Mouse (Mus musculus): ENCODE results near the gene Tpx2.
A peak's percentile ranks its signal among the peaks of the same experiment; 100 is the strongest.

The Tpx2 gene

DNA sequence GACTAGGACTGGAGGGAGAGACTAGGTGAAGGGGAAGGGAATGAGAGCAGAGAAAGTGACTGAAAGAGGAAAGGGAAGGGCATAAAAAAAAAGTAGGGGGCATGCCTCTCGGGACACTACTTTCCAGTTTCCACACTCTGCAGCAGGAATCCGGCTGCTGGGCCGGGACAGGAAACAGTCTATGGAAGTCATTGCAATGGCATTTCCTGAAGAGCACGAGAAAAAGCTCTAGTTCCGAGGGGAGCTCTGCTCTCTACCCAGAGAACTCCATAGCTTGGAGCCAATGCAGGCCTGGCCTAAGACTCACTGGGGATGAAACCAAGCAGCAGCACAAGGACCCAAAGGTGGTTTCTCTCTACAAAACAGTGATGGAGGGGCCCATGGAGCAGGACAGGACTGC lies 26.7 kb upstream of the Tpx2 start:
- DNase-seq = no peak

GRCm38 (mm10) chr2:152821566-152821965 lies 26.2 kb upstream of the Tpx2 start:
- DNase-seq = no peak

GRCm38 (mm10) chr2:152823770-152824169 lies 24.0 kb upstream of the Tpx2 start:
- no peak for DNase-seq

DNA sequence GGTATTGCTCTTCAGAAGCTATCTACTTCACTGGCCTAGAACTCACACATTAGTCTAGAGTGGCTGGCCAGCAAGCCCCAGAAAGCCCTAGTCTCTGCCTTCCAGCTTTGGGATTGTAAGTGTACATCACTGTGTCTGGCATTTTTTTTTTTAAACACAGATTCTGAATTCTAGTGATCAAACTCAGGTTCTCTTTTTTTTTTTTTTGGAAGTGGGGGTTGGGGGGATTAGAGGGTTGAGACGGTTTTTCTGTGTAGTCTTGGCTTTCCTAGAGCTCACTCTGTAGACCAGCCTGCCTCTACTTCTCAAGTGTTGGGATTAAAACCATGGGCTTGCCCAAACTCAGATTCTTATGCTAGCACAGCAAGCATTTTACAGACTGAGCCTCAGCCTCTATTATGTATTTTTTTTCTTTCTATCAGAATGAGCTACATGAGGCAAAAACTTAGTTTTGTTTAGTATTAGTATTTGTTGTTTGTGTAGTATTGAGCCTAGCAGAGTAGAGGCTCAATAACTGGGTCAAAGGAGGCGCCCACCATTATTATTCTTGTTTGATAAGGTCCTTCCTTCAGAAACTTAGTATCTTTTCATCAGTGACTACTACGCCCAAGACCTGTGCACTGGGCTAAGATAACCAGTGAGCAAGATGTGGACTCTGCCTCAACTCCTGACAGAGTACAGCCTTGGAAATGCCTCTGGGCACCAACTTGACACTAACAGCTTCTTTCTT lies 23.2 kb upstream of the Tpx2 start:
- no peak for DNase-seq

DNA sequence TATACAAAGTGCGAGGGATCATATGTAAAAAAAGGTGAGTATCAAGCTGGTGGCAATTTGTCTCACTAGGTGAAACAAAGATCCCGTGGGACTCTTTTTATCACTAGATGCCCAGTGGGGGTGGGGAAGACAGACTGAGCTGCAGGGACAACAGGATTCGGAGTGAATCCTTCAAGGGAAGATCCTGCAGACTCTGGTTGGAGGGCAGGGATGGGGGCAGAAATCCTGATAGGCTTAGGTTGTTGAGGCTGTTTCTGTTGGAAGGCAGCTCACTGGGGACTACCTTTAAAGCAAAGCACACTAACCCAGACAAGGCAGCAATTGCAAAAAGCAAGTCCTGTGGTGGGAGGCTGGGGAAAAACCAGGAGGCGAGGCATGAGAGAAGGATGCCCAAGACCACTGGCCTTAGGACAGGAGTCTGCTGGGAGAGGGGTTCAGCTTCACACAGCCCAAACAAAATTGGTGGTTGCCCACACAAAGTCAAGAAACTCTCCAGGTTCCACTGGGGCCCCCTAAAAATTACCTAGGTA lies 22.5 kb upstream of the Tpx2 start:
- no peak for DNase-seq

DNA sequence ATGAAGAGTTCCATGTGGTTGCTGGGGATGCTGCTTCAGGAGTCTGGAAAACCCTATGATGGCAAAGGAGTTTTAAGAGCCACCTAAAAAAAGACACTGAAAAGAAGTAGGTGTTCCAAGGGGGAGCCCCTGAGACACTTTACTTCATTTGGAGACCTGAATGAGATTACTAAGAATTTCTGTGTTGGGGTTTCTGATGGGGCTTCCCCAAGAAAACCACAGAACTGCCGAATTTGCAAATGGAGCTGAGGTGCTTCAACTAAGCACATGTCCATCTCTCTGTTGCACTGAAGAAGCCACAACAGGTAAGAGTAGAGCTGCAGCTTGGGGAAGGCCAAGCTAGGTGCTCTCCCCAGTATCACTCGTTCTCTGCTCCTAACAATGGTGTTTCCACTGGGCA lies 22.1 kb upstream of the Tpx2 start:
- DNase-seq = peak in 1 of 2 experiments; percentile 28

DNA sequence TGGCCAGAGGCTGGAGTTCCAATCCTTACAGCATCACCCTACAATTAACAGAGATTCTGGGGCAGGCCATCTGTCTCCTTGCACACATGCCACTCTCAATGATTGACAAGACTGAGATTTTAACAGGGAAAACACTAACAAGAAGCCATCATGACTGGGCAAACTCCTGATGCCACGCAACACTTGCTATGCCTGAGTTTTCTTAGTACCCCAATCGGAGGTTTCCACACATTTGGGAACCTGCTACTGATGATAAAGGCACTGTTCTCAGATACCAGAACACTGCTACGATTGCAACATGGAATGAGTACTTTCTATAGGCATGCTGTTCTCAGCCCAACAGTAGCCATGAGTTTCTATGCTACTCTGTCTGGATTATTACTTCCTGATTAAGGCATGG lies 21.3 kb upstream of the Tpx2 start:
- no peak for DNase-seq

GRCm38 (mm10) chr2:152827321-152828010 lies 20.3 kb upstream of the Tpx2 start:
- no peak for DNase-seq

DNA sequence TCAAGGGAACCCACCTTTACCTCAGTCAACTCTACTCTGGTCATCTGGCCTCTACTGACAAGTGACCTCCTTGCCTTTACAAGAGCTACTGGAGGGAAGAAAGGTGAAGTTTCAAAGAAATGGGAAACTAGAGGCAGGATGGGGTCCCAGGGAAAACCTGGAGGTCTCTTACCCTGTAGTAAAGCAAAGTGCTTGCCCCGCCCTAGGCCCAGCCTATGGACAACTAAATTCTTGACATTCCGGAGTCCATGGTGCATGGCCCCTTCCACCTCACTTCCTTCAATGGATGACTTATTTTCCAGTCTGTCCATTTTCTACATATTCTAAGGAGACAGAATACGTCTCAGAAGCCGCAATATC lies 19.8 kb upstream of the Tpx2 start:
- DNase-seq = no peak

DNA sequence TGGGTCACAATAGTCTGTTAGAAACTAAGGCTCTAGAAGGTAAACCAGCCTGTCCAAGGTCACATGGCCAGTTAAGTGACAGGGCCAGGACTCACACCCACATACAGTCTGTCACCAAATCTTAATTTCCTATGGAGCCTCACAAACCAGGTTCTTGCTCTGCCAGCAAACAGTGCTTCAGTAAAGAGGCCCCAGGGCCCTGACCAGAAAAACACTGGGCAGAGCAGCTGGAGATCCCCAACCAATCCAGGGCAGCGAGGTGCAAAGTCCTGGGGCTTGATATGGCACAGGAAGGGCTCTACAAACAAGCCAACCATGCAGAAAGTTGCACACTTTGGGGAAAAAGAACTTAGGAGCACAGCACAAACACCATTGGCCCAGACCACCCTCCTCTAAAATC lies 19.2 kb upstream of the Tpx2 start:
- no peak for DNase-seq

DNA sequence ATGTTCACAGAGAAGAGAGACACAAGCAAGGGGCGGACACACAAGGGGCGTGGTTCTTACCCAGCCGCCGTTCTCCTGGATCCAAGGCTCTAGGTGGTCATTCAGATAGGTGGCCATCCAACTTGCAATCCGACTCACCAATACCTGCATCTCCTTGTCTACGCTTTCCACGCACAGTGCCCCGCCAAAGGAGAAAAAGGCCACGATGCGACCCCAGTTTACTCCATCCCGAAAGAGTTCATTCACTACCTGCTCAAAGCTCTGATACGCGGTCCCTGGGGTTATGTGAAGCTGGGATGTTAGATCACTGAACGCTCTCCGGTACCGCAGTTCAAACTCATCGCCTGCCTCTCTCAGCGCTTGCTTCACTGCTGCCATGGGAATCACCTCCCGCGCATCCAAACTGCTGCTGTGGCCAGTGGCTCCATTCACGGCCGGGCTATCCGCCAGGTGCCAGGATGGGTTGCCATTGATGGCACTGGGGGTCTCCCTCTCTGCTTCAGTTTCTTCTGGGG lies 18.3 kb upstream of the Tpx2 start:
- DNase-seq = no peak

GRCm38 (mm10) chr2:152830021-152830921 lies 17.5 kb upstream of the Tpx2 start:
- DNase-seq = peak; percentile 60 to 64

DNA sequence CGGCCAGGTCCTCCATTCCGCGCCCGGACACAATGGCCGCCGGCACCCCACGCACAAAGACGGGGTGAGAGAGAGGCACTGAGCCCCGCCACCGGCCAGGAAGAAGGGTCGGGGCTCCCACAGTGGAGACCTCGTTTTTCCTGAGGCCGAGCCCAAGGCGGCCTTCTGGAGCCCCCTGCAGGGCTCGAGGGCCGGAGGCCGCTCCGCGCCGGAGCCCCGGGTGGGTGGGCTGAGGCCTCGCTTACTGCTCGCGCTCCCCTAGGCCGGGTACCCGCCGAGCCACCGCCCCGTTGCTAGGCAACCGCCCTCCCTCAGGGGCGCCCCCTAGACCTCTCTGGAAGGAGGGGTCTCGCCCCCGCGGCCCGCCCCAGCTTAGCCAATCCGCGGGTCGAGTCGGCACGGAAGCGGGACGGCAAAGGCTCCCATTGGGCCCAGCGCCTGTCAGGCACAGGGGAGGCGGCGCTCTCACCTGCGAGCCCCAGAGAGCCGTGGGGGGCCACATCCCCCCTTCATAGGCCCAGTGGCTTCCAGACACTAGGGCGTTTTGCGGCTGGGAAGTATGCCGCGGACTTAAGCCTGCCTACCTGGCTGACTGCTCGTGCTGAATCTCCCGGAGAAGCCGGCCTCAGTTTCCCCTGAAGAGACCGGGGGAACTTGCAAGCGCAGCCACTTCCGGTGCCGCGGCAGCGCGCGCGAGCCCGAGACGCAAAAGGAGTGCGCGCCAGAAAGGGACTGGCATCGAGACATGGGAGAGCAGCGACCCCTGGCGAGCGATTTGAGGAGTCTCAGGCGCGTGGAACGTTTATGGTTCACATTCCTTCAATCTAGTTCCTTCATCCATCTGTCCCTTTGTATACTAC lies 16.5 kb upstream of the Tpx2 start, which contains the start of gene Bcl2l1:
Gene Bcl2l1 (minus strand): TSS at position 710 of the 860 bp plus-strand sequence.
- peak; percentile 95 to 96 for DNase-seq

GRCm38 (mm10) chr2:152839256-152839655 lies 8.5 kb upstream of the Tpx2 start:
- no peak for DNase-seq

- no peak for DNase-seq
Measured at GRCm38 (mm10) chr2:152842741-152843140, 5.0 kb upstream of the Tpx2 start.

- no peak for DNase-seq
Measured at GRCm38 (mm10) chr2:152847057-152847814, 528 bp upstream of the Tpx2 start.

DNA sequence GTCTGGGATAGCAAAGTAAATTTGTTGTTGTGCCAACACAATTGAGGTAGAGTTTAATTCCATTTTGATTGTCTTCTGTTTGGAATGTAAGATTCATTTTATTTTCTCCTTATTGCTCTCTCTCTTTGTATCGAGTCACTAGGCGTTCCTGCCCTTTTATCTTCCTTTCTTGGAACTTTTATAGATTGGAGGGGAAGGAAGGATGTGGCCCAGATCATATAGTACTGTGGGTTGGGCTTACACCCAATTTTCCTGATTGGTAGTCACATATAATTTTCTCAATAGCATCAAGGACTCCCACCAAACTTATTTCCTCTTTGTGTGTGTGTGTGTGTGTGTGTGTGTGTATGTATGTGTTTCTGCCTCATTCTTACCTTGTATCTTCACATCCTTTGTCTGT lies 702 bp downstream of the Tpx2 start:
- no peak for DNase-seq

- DNase-seq = no peak
Measured at GRCm38 (mm10) chr2:152859501-152859900, 11.7 kb downstream of the Tpx2 start.

- no peak for DNase-seq
Measured at GRCm38 (mm10) chr2:152861891-152862290, 14.1 kb downstream of the Tpx2 start.

GRCm38 (mm10) chr2:152862638-152863037 lies 14.9 kb downstream of the Tpx2 start:
- no peak for DNase-seq

DNA sequence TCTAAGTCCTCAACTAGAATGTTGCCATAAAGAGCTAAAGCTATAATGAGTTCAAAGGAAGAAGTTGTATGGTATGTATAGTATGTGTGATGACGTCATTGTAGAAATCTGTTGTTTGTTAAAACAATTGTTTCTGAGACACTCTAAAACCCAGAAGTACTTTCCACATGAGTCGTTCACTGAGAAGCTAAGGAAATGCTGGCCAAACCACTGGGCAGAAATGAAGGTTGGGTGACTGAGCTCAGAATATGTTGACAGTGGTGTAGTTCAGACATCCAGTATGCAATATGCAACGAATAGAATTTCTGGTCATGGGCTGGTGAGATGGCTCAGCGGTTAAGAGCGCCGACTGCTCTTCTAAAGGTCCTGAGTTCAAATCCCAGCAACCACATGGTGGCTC lies 15.6 kb downstream of the Tpx2 start:
- no peak for DNase-seq

Measured in spleen, adult 18-20 months (tissue).